Mouse (Mus musculus): ENCODE data around the gene Gpc3.

- TF ChIP-seq CTCF (IDR thresholded peaks at IDR 0.05; ENCODE audit: extremely low read depth, insufficient read depth, low read length) (no peak), POLR2A (IDR thresholded peaks at IDR 0.05; ENCODE audit: extremely low read depth, insufficient read depth, low read length) (no peak)
These were observed 109.9 kb downstream of the Gpc3 start for GRCm38 (mm10) chrX:52503857-52504256.

All from cortical plate, adult 2 months (tissue).